Mouse (Mus musculus) forebrain, postnatal 0 days (tissue): ENCODE measurements around the gene Olfr486. TPM values are rescaled to one million over a fixed set of nuclear protein-coding genes. Genes with fewer than 3 reads are reported as not detected.

Experiments
- ATAC-seq: fragments of 200-750 bp; cut with Nextera tagmentation; 2 replicates; pipeline ENCODE4 v1.8.0; 2017; ENCODE audit warnings: mild to moderate bottlenecking, moderate library complexity
- DNase-seq: peaks from one replicate; pipeline ENCODE4 v3.0.0-alpha.2; 2015
- H3K27ac ChIP-seq: fragments of 300-500 bp; sonication (generic); 2 replicates; pipeline ENCODE4 v1.5.1; 2014; ENCODE audit warnings: low read depth, mild to moderate bottlenecking, antibody characterized with exemption, low read length, moderate library complexity, mixed read lengths
- H3K27me3 ChIP-seq: fragments of 300-500 bp; sonication (generic); 2 replicates; pipeline ENCODE4 v1.6.1; 2014; ENCODE audit warnings: mild to moderate bottlenecking, low read length, mixed read lengths; ENCODE audit not compliant: insufficient read depth
- H3K36me3 ChIP-seq: fragments of 300-500 bp; sonication (generic); 2 replicates; pipeline ENCODE4 v1.6.1; 2014; ENCODE audit warnings: mild to moderate bottlenecking, moderate library complexity; ENCODE audit not compliant: insufficient read depth
- H3K4me1 ChIP-seq: fragments of 300-500 bp; sonication (generic); 2 replicates; pipeline ENCODE4 v1.6.1; 2014; ENCODE audit warnings: antibody characterized with exemption; ENCODE audit not compliant: insufficient read depth
- H3K4me2 ChIP-seq: fragments of 300-500 bp; sonication (generic); 2 replicates; pipeline ENCODE4 v1.6.1; 2014; ENCODE audit warnings: low read depth, mild to moderate bottlenecking, moderate library complexity
- H3K4me3 ChIP-seq: fragments of 300-500 bp; sonication (generic); 2 replicates; pipeline ENCODE4 v1.5.1; 2014; ENCODE audit warnings: low read depth, low read length, mixed read lengths
- H3K9ac ChIP-seq: fragments of 300-500 bp; sonication (generic); 2 replicates; pipeline ENCODE4 v1.6.1; 2014; ENCODE audit warnings: mild to moderate bottlenecking
- H3K9me3 ChIP-seq: fragments of 300-500 bp; sonication (generic); 2 replicates; pipeline ENCODE4 v1.6.1; 2016; ENCODE audit warnings: low read length
- CTCF ChIP-seq: sonication (generic); IDR thresholded peaks from 2 replicates; pipeline ENCODE4 v1.5.1; 2016; ENCODE audit warnings: antibody characterized with exemption, control low read depth, low read depth
- polyA plus RNA-seq: library from polyadenylated mRNA; unstranded; fragments of >200 nt; fragmentation: Nextera tagmentation; extraction: Ambion mirVana; gene quantifications from 2 replicates; pipeline ENCODE4 v1.2.1, GENCODE M21; 2015
- total RNA-seq: library from RNA; depleted of rRNA; stranded (reverse); fragments of >200 nt; gene quantifications from 2 replicates; pipeline ENCODE4 v1.2.3, GENCODE M21; 2014; rRNA removed

Gene Olfr486
- total and polyA plus RNA-seq, 2 experiments from 2014 or later = not detected

- Histone ChIP-seq H3K36me3 (no peaks in the 10 kb centered on the region), H3K4me2 (no peak within 1 kb of the TSS), H3K4me1 (no peaks in the 10 kb centered on the region), H3K4me3 (no peak within 1 kb of the TSS), H3K27me3 (no peaks in the 10 kb centered on the region), H3K27ac (no peak within 1 kb of the TSS), H3K9ac (no peak within 1 kb of the TSS), H3K9me3 (no peaks in the 10 kb centered on the region)
- no peak for DNase-seq
- TF ChIP-seq CTCF = no peak
- no peak for ATAC-seq
Measured at GRCm38 (mm10) chr7:108159771-108160170, 12.8 kb downstream of the Olfr486 start, which contains the start of gene Olfr485. Olfr485 (minus strand) TSS chr7:108159871.

DNA sequence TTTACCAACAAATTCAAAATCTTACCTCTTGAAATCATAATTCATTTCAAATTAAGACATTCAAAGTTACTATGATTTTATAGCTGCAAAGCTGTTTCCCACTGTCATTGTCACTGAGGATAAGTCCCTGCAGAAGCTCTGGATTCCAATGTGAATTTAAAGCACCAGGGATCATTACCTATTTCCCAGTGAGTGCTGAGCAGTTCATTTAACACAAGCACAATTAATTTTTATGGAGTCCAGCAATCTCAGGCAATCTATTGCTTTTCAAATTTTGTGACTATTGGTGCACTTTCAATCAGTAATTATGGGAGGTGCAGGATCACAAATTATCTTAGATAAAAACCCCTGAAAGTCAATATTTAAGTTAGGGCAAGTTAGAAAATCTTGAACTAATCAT is 45.2 kb downstream of the Olfr486 start, which contains the start of gene Olfr484:
TSS of gene Olfr484 (minus strand) at position 101 of the 400 bp plus-strand sequence.
- Histone ChIP-seq H3K9ac (no peak within 1 kb of the TSS), H3K27me3 (no peaks in the 10 kb centered on the region), H3K9me3 (no peaks in the 10 kb centered on the region), H3K27ac (no peak within 1 kb of the TSS), H3K4me2 (no peak within 1 kb of the TSS), H3K36me3 (no peaks in the 10 kb centered on the region), H3K4me3 (no peak within 1 kb of the TSS), H3K4me1 (no peaks in the 10 kb centered on the region)
- no peak for TF ChIP-seq CTCF
- ATAC-seq (no peak), DNase-seq (no peak)

Other genes starting within 250 kb of the Olfr486 start
- not detected in 2 replicates for gene Olfr473, start 242.3 kb downstream of the Olfr486 start, total RNA-seq
- not detected in 2 replicates for gene Olfr473, start 242.3 kb downstream of the Olfr486 start, polyA plus RNA-seq
- not detected in 2 replicates for gene Olfr474, start 218.1 kb downstream of the Olfr486 start, total RNA-seq
- gene Olfr474, start 218.1 kb downstream of the Olfr486 start, polyA plus RNA-seq = not detected in 2 replicates
- gene Olfr476, start 207.9 kb downstream of the Olfr486 start, total RNA-seq = not detected in 2 replicates
- not detected in 2 replicates for gene Olfr476, start 207.9 kb downstream of the Olfr486 start, polyA plus RNA-seq
- not detected in 2 replicates for gene Olfr477, start 186.0 kb downstream of the Olfr486 start, total RNA-seq
- not detected in 2 replicates for gene Olfr477, start 186.0 kb downstream of the Olfr486 start, polyA plus RNA-seq
- not detected in 2 replicates for gene Olfr478, start 138.8 kb downstream of the Olfr486 start, total RNA-seq
- not detected in 2 replicates for gene Olfr478, start 138.8 kb downstream of the Olfr486 start, polyA plus RNA-seq
- not detected in 2 replicates for gene Olfr479, start 122.0 kb downstream of the Olfr486 start, total RNA-seq
- not detected in 2 replicates for gene Olfr479, start 122.0 kb downstream of the Olfr486 start, polyA plus RNA-seq
- not detected in 2 replicates for gene Olfr480, start 105.4 kb downstream of the Olfr486 start, total RNA-seq
- not detected in 2 replicates for gene Olfr480, start 105.4 kb downstream of the Olfr486 start, polyA plus RNA-seq
- gene Olfr481, start 92.9 kb downstream of the Olfr486 start, total RNA-seq = not detected in 2 replicates
- not detected in 2 replicates for gene Olfr481, start 92.9 kb downstream of the Olfr486 start, polyA plus RNA-seq
- not detected in 2 replicates for gene Olfr482, start 75.2 kb downstream of the Olfr486 start, total RNA-seq
- gene Olfr482, start 75.2 kb downstream of the Olfr486 start, polyA plus RNA-seq = 0.08 TPM in 1 of 2 replicates, not detected in the other
- not detected in 2 replicates for gene Olfr483, start 71.9 kb downstream of the Olfr486 start, total RNA-seq
- not detected in 2 replicates for gene Olfr483, start 71.9 kb downstream of the Olfr486 start, polyA plus RNA-seq
- not detected in 2 replicates for gene Olfr484, start 45.3 kb downstream of the Olfr486 start, total RNA-seq
- gene Olfr484, start 45.3 kb downstream of the Olfr486 start, polyA plus RNA-seq = not detected in 2 replicates
- gene Olfr485, start 12.9 kb downstream of the Olfr486 start, total RNA-seq = not detected in 2 replicates
- not detected in 2 replicates for gene Olfr485, start 12.9 kb downstream of the Olfr486 start, polyA plus RNA-seq
- gene Olfr487, start 41.9 kb upstream of the Olfr486 start, total RNA-seq = not detected in 2 replicates
- not detected in 2 replicates for gene Olfr487, start 41.9 kb upstream of the Olfr486 start, polyA plus RNA-seq
- not detected in 2 replicates for gene Olfr488, start 85.6 kb upstream of the Olfr486 start, total RNA-seq
- not detected in 2 replicates for gene Olfr488, start 85.6 kb upstream of the Olfr486 start, polyA plus RNA-seq
- gene Olfr490, start 116.2 kb upstream of the Olfr486 start, total RNA-seq = not detected in 2 replicates
- gene Olfr490, start 116.2 kb upstream of the Olfr486 start, polyA plus RNA-seq = not detected in 2 replicates
- gene Olfr491, start 140.7 kb upstream of the Olfr486 start, total RNA-seq = not detected in 2 replicates
- not detected in 2 replicates for gene Olfr491, start 140.7 kb upstream of the Olfr486 start, polyA plus RNA-seq
- not detected in 2 replicates for gene Olfr492, start 150.9 kb upstream of the Olfr486 start, total RNA-seq
- not detected in 2 replicates for gene Olfr492, start 150.9 kb upstream of the Olfr486 start, polyA plus RNA-seq
- not detected in 2 replicates for gene Olfr493, start 174.2 kb upstream of the Olfr486 start, total RNA-seq
- not detected in 2 replicates for gene Olfr493, start 174.2 kb upstream of the Olfr486 start, polyA plus RNA-seq
- not detected in 2 replicates for gene Olfr494, start 192.6 kb upstream of the Olfr486 start, total RNA-seq
- not detected in 2 replicates for gene Olfr494, start 192.6 kb upstream of the Olfr486 start, polyA plus RNA-seq
- gene Olfr495, start 220.4 kb upstream of the Olfr486 start, total RNA-seq = not detected in 2 replicates
- gene Olfr495, start 220.4 kb upstream of the Olfr486 start, polyA plus RNA-seq = not detected in 2 replicates
- gene Olfr497, start 247.7 kb upstream of the Olfr486 start, total RNA-seq = not detected in 2 replicates
- not detected in 2 replicates for gene Olfr497, start 247.7 kb upstream of the Olfr486 start, polyA plus RNA-seq